Comparison of ENCODE assay signal across 8 mouse cellular contexts in genomic region chr16:17776828-17777227, GRCm38 (mm10). TPM values are rescaled to one million over a fixed set of nuclear protein-coding genes. Genes with fewer than 3 reads are reported as not detected.
A peak's percentile ranks its signal among the peaks of the same experiment; 100 is the strongest.
DNase-seq lines count a peak whose midpoint lies in the region; ATAC-seq and TF ChIP-seq lines count a peak whose summit lies in the region.

No protein-coding gene starts in this region.

- DNase-seq in gastrocnemius, adult 2 months = no peak
- DNase-seq in gastrocnemius, postnatal 14 days = no peak
- no peak for DNase-seq in midbrain, postnatal 0 days (ENCODE audit: low spot score)
- no peak for DNase-seq in midbrain, embryonic 10.5 days (ENCODE audit: low spot score)
- DNase-seq in brain, adult 2 months (ENCODE audit: low read depth, low spot score) = peak; percentile 32
- DNase-seq in layer of hippocampus, adult 11-12 months (ENCODE audit: low spot score) = no peak

- 68% methylated on average over 11 of the region's 11 CpGs for WGBS in midbrain, postnatal 0 days
- WGBS in midbrain, embryonic 10.5 days = 71% methylated on average over 11 of the region's 11 CpGs

- ATAC-seq in midbrain, postnatal 0 days (ENCODE audit: low FRiP score) = no peak
- ATAC-seq in megakaryocyte progenitor cell, adult 5-6 weeks (replicated peaks; ENCODE audit: poor library complexity) = peak; percentile 70
- ATAC-seq in monocyte, adult 5-6 weeks (replicated peaks; ENCODE audit: insufficient number of reproducible peaks, low FRiP score, low TSS enrichment, poor library complexity, severe bottlenecking) = no peak

- H3K4me2 ChIP-seq in midbrain, postnatal 0 days (ENCODE audit: low read depth, low read length, poor library complexity, severe bottlenecking) = no peak overlapping the region

- H3K9ac ChIP-seq in midbrain, postnatal 0 days (replicated peaks; ENCODE audit: low read length, poor library complexity, severe bottlenecking) = no peak overlapping the region

- intact Hi-C loops in gastrocnemius, adult 2 months (cut with DNase I) = no loop called here
- intact Hi-C loops in gastrocnemius, postnatal 14 days (cut with DNase I; ENCODE audit: low total_unique reads) = no loop called here

- no peaks in the 10 kb centered on the region for H3K27me3 ChIP-seq in midbrain, postnatal 0 days (ENCODE audit: insufficient read depth, low read length)
- no peaks in the 10 kb centered on the region for H3K27me3 ChIP-seq in midbrain, embryonic 10.5 days (ENCODE audit: low read depth, poor library complexity, severe bottlenecking)

- peaks cover 45% of the 10 kb centered on the region for H3K36me3 ChIP-seq in midbrain, postnatal 0 days (ENCODE audit: insufficient read depth, low read length)
- peaks cover 83% of the 10 kb centered on the region for H3K36me3 ChIP-seq in midbrain, embryonic 10.5 days

- H3K4me3 ChIP-seq in gastrocnemius, adult 2 months = no peak overlapping the region
- H3K4me3 ChIP-seq in midbrain, postnatal 0 days (ENCODE audit: low read depth, low read length) = no peak overlapping the region
- no peak overlapping the region for H3K4me3 ChIP-seq in midbrain, embryonic 10.5 days

- no peak overlapping the region for H3K27ac ChIP-seq in gastrocnemius, adult 2 months
- H3K27ac ChIP-seq in midbrain, postnatal 0 days (ENCODE audit: low read depth, low read length) = no peak overlapping the region
- no peak overlapping the region for H3K27ac ChIP-seq in midbrain, embryonic 10.5 days (replicated peaks)

- H3K4me1 ChIP-seq in midbrain, postnatal 0 days (ENCODE audit: insufficient read depth, low read length) = no peaks in the 10 kb centered on the region
- no peaks in the 10 kb centered on the region for H3K4me1 ChIP-seq in midbrain, embryonic 10.5 days

- peak; percentile 59 for TF ChIP-seq CTCF in gastrocnemius, adult 2 months (IDR thresholded peaks at IDR 0.05)
- peak; percentile 64 for TF ChIP-seq CTCF in midbrain, postnatal 0 days (IDR thresholded peaks at IDR 0.05)

- no peaks in the 10 kb centered on the region for H3K9me3 ChIP-seq in midbrain, postnatal 0 days (ENCODE audit: low read length)
- no peaks in the 10 kb centered on the region for H3K9me3 ChIP-seq in midbrain, embryonic 10.5 days (replicated peaks)

RNA-seq across cellular contexts. Expression of gene Klhl22, which starts 17.4 kb away (rescaled TPM):
- total RNA-seq in gastrocnemius, adult 2 months (2021) = 10 to 100 TPM; 20.5 to 23.6 TPM
- 10 to 100 TPM; 17.3 to 19.9 TPM for total RNA-seq in gastrocnemius, postnatal 14 days (2021)
- total RNA-seq in midbrain, postnatal 0 days (2014; rRNA removed) = 150 and 156 TPM in 2 replicates
- 79.3 and 82.6 TPM in 2 replicates for polyA plus RNA-seq in midbrain, postnatal 0 days (2015; fragmentation: Nextera tagmentation; extraction: Ambion mirVana)
- 52.6 and 57.4 TPM in 2 replicates for polyA plus RNA-seq in midbrain, embryonic 10.5 days (2016; fragmentation: Nextera tagmentation; extraction: Ambion mirVana)
- 7.5 and 10.6 TPM in 2 replicates for total RNA-seq in megakaryocyte progenitor cell, adult 5-6 weeks (2015)
- total RNA-seq in megakaryocyte progenitor cell, adult 5-6 weeks (2017) = 12.8 and 34.6 TPM in 2 replicates
- total RNA-seq in monocyte, adult 5-6 weeks (2017) = 5.0 to 8.2 TPM (median 6.7 TPM) in 3 replicates

RNA-seq across cellular contexts. Expression of gene Scarf2, which starts 20.3 kb away (rescaled TPM):
- 1 to 10 TPM; 3.6 to 5.2 TPM for total RNA-seq in gastrocnemius, adult 2 months (2021)
- 10 to 100 TPM in 1 of 2 experiments, 1 to 10 TPM in 1; 9.4 to 12.1 TPM for total RNA-seq in gastrocnemius, postnatal 14 days (2021)
- 8.5 and 12.6 TPM in 2 replicates for total RNA-seq in midbrain, postnatal 0 days (2014; rRNA removed)
- polyA plus RNA-seq in midbrain, postnatal 0 days (2015; fragmentation: Nextera tagmentation; extraction: Ambion mirVana) = 2.1 and 2.4 TPM in 2 replicates
- 4.1 TPM in 2 replicates for polyA plus RNA-seq in midbrain, embryonic 10.5 days (2016; fragmentation: Nextera tagmentation; extraction: Ambion mirVana)
- 0.10 TPM in 1 of 2 replicates, not detected in the other for total RNA-seq in megakaryocyte progenitor cell, adult 5-6 weeks (2015)
- total RNA-seq in megakaryocyte progenitor cell, adult 5-6 weeks (2017) = 0.07 TPM in 1 of 2 replicates, not detected in the other
- total RNA-seq in monocyte, adult 5-6 weeks (2017) = 0.19 to 0.21 TPM in 2 of 3 replicates, not detected in the other

RNA-seq across cellular contexts. Expression of gene Med15, which starts 44.1 kb away (rescaled TPM):
- 10 to 100 TPM; 20.2 to 20.5 TPM for total RNA-seq in gastrocnemius, adult 2 months (2021)
- total RNA-seq in gastrocnemius, postnatal 14 days (2021) = 10 to 100 TPM; 19.8 to 20.9 TPM
- total RNA-seq in midbrain, postnatal 0 days (2014; rRNA removed) = 58.3 and 60.7 TPM in 2 replicates
- polyA plus RNA-seq in midbrain, postnatal 0 days (2015; fragmentation: Nextera tagmentation; extraction: Ambion mirVana) = 43.0 and 49.3 TPM in 2 replicates
- polyA plus RNA-seq in midbrain, embryonic 10.5 days (2016; fragmentation: Nextera tagmentation; extraction: Ambion mirVana) = 45.2 and 47.8 TPM in 2 replicates
- 42.7 and 43.0 TPM in 2 replicates for total RNA-seq in megakaryocyte progenitor cell, adult 5-6 weeks (2015)
- total RNA-seq in megakaryocyte progenitor cell, adult 5-6 weeks (2017) = 15.5 and 26.5 TPM in 2 replicates
- total RNA-seq in monocyte, adult 5-6 weeks (2017) = 55.5 to 92.1 TPM (median 65.8 TPM) in 3 replicates

RNA-seq across cellular contexts. Expression of gene B830017H08Rik, which starts 56.1 kb away (rescaled TPM):
- not detected for total RNA-seq in gastrocnemius, adult 2 months (2021)
- not detected for total RNA-seq in gastrocnemius, postnatal 14 days (2021)
- 7.0 and 13.5 TPM in 2 replicates for total RNA-seq in midbrain, postnatal 0 days (2014; rRNA removed)
- polyA plus RNA-seq in midbrain, postnatal 0 days (2015; fragmentation: Nextera tagmentation; extraction: Ambion mirVana) = 7.8 and 8.5 TPM in 2 replicates
- 0.21 TPM in 1 of 2 replicates, not detected in the other for polyA plus RNA-seq in midbrain, embryonic 10.5 days (2016; fragmentation: Nextera tagmentation; extraction: Ambion mirVana)
- not detected in 2 replicates for total RNA-seq in megakaryocyte progenitor cell, adult 5-6 weeks (2015)
- total RNA-seq in megakaryocyte progenitor cell, adult 5-6 weeks (2017) = not detected in 2 replicates
- not detected in 3 replicates for total RNA-seq in monocyte, adult 5-6 weeks (2017)
